Mouse (Mus musculus): ENCODE results near the gene Arhgap45. TPM values are rescaled to one million over a fixed set of nuclear protein-coding genes. Genes with fewer than 3 reads are reported as not detected.

The Arhgap45 gene
- polyA plus RNA-seq, 1 experiment from 2014 or later, result 5.1 TPM

- Histone ChIP-seq H3K4me3 (ENCODE audit: low read depth, low read length) (no peak overlapping the region), H3K4me2 (replicated peaks; ENCODE audit: low read depth, low read length) (no peak overlapping the region), H3K36me3 (ENCODE audit: control insufficient read depth, insufficient read depth, low read length) (peaks cover 40% of the 10 kb centered on the region), H3K9ac (replicated peaks; ENCODE audit: low read depth, low read length) (no peak overlapping the region), H3K4me1 (ENCODE audit: control insufficient read depth, insufficient read depth, low read length) (0 out of 2 replicates have a peak, but pooled peaks cover 3% of the 10 kb centered on the region), H3K27ac (ENCODE audit: low read length) (no peak overlapping the region), H3K27me3 (ENCODE audit: control insufficient read depth, insufficient read depth, low read length) (peaks cover 6% of the 10 kb centered on the region; the same call in 1 of the 2 replicates), H3K9me3 (ENCODE audit: control insufficient read depth, low read depth, low read length) (peaks cover 4% of the 10 kb centered on the region; the same call in 1 of the 2 replicates)
- ATAC-seq (ENCODE audit: insufficient number of reproducible peaks, insufficient read depth, low FRiP score, low read depth), result no peak
- WGBS, result 86% methylated on average over 8 of the region's 8 CpGs
These were observed 41.8 kb upstream of the Arhgap45 start for GRCm38 (mm10) chr10:79974668-79975067.

DNA sequence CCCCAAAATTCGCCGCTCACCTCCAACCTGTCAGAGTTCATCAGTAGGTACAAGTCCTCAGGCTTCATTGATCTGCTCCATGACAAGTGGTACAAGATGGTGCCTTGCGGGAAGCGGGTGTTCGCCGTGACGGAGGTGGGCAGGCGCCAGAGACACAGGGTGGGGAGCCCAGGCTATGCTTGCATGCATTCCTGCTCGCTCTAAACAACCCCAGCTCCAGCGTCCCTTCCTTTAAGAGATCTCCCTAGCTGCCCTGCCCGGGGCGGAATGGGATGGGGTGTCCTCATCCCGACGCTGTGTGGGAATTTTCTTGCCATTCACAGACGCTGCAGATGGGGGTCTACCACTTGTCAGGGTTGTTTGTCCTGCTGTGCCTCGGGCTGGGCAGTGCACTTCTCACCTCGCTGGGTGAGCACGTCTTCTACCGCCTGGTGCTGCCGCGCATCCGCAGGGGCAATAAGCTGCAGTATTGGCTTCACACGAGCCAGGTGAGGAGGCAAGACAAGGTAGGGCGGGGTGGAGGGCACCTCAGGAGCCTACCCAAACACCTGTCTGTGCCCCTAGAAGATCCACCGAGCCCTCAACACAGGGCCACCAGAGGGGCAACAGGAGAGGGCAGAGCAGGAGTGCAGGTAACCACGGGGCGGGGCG lies 40.3 kb upstream of the Arhgap45 start:
- no peak for ATAC-seq (ENCODE audit: insufficient number of reproducible peaks, insufficient read depth, low FRiP score, low read depth)
- H3K9me3 ChIP-seq (ENCODE audit: control insufficient read depth, low read depth, low read length), result peaks cover 4% of the 10 kb centered on the region; the same call in 1 of the 2 replicates
- no peak overlapping the region for H3K4me2 ChIP-seq (replicated peaks; ENCODE audit: low read depth, low read length)
- 85% methylated on average over 28 of the region's 28 CpGs for WGBS
- H3K4me3 ChIP-seq (ENCODE audit: low read depth, low read length), result no peak overlapping the region
- peaks cover 40% of the 10 kb centered on the region for H3K36me3 ChIP-seq (ENCODE audit: control insufficient read depth, insufficient read depth, low read length)
- no peak overlapping the region for H3K9ac ChIP-seq (replicated peaks; ENCODE audit: low read depth, low read length)
- no peaks in the 10 kb centered on the region for H3K4me1 ChIP-seq (ENCODE audit: control insufficient read depth, insufficient read depth, low read length)
- no peak overlapping the region for H3K27ac ChIP-seq (ENCODE audit: low read length)
- no peaks in the 10 kb centered on the region for H3K27me3 ChIP-seq (ENCODE audit: control insufficient read depth, insufficient read depth, low read length)

DNA sequence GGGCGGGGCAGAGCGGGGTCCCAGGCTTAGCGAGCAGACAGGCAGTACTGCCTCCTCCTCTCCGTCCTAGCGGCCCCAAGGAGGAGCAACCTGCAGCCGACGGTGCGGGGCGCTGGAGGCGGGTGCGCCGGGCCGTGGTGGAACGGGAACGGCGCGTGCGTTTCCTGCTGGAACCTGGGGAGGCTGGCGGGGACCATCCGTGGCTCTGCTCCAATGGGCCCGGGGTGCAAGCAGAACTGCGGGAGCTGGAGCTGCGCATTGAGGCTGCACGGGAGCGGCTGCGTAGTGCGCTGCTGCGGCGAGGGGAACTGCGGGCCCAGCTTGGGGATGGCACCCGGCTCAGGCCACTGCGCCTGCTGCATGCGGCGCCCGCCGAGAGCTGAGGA lies 39.7 kb upstream of the Arhgap45 start:
- Histone ChIP-seq H3K36me3 (ENCODE audit: control insufficient read depth, insufficient read depth, low read length) (peaks cover 40% of the 10 kb centered on the region), H3K27ac (ENCODE audit: low read length) (no peak overlapping the region), H3K27me3 (ENCODE audit: control insufficient read depth, insufficient read depth, low read length) (no peaks in the 10 kb centered on the region), H3K4me2 (replicated peaks; ENCODE audit: low read depth, low read length) (no peak overlapping the region), H3K4me3 (ENCODE audit: low read depth, low read length) (no peak overlapping the region), H3K4me1 (ENCODE audit: control insufficient read depth, insufficient read depth, low read length) (no peaks in the 10 kb centered on the region), H3K9me3 (ENCODE audit: control insufficient read depth, low read depth, low read length) (peaks cover 4% of the 10 kb centered on the region; the same call in 1 of the 2 replicates), H3K9ac (replicated peaks; ENCODE audit: low read depth, low read length) (no peak overlapping the region)
- 79% methylated on average over 36 of the region's 36 CpGs for WGBS
- ATAC-seq (ENCODE audit: insufficient number of reproducible peaks, insufficient read depth, low FRiP score, low read depth), result no peak

GRCm38 (mm10) chr10:79977324-79977723 lies 39.1 kb upstream of the Arhgap45 start:
- no peak overlapping the region for H3K4me2 ChIP-seq (replicated peaks; ENCODE audit: low read depth, low read length)
- H3K4me3 ChIP-seq (ENCODE audit: low read depth, low read length), result no peak overlapping the region
- no peak overlapping the region for H3K9ac ChIP-seq (replicated peaks; ENCODE audit: low read depth, low read length)
- H3K36me3 ChIP-seq (ENCODE audit: control insufficient read depth, insufficient read depth, low read length), result peaks cover 40% of the 10 kb centered on the region
- H3K27ac ChIP-seq (ENCODE audit: low read length), result no peak overlapping the region
- peaks cover 4% of the 10 kb centered on the region; the same call in 1 of the 2 replicates for H3K9me3 ChIP-seq (ENCODE audit: control insufficient read depth, low read depth, low read length)
- no peaks in the 10 kb centered on the region for H3K27me3 ChIP-seq (ENCODE audit: control insufficient read depth, insufficient read depth, low read length)
- WGBS, result 87% methylated on average over 27 of the region's 28 CpGs
- no peak for ATAC-seq (ENCODE audit: insufficient number of reproducible peaks, insufficient read depth, low FRiP score, low read depth)
- peaks cover under 1% of the 10 kb centered on the region; the same call in 1 of the 2 replicates for H3K4me1 ChIP-seq (ENCODE audit: control insufficient read depth, insufficient read depth, low read length)

- Histone ChIP-seq H3K27ac (ENCODE audit: low read length) (no peak overlapping the region), H3K9ac (replicated peaks; ENCODE audit: low read depth, low read length) (no peak overlapping the region), H3K9me3 (ENCODE audit: control insufficient read depth, low read depth, low read length) (peaks cover 4% of the 10 kb centered on the region; the same call in 1 of the 2 replicates), H3K4me2 (replicated peaks; ENCODE audit: low read depth, low read length) (no peak overlapping the region), H3K4me3 (ENCODE audit: low read depth, low read length) (no peak overlapping the region), H3K36me3 (ENCODE audit: control insufficient read depth, insufficient read depth, low read length) (peaks cover 40% of the 10 kb centered on the region), H3K4me1 (ENCODE audit: control insufficient read depth, insufficient read depth, low read length) (peaks cover 8% of the 10 kb centered on the region), H3K27me3 (ENCODE audit: control insufficient read depth, insufficient read depth, low read length) (no peaks in the 10 kb centered on the region)
- no peak for ATAC-seq (ENCODE audit: insufficient number of reproducible peaks, insufficient read depth, low FRiP score, low read depth)
- 95% methylated on average over 21 of the region's 21 CpGs for WGBS
These were observed 38.4 kb upstream of the Arhgap45 start for GRCm38 (mm10) chr10:79978061-79978460.

GRCm38 (mm10) chr10:79979401-79980155 lies 36.9 kb upstream of the Arhgap45 start:
- Histone ChIP-seq H3K36me3 (ENCODE audit: control insufficient read depth, insufficient read depth, low read length) (peaks cover 40% of the 10 kb centered on the region), H3K9me3 (ENCODE audit: control insufficient read depth, low read depth, low read length) (peaks cover 4% of the 10 kb centered on the region; the same call in 1 of the 2 replicates), H3K4me3 (ENCODE audit: low read depth, low read length) (no peak overlapping the region), H3K4me1 (ENCODE audit: control insufficient read depth, insufficient read depth, low read length) (peaks cover 11% of the 10 kb centered on the region), H3K27me3 (ENCODE audit: control insufficient read depth, insufficient read depth, low read length) (no peaks in the 10 kb centered on the region), H3K4me2 (replicated peaks; ENCODE audit: low read depth, low read length) (no peak overlapping the region), H3K27ac (ENCODE audit: low read length) (no peak overlapping the region), H3K9ac (replicated peaks; ENCODE audit: low read depth, low read length) (no peak overlapping the region)
- WGBS, result 93% methylated on average over 22 of the region's 22 CpGs
- no peak for ATAC-seq (ENCODE audit: insufficient number of reproducible peaks, insufficient read depth, low FRiP score, low read depth)

DNA sequence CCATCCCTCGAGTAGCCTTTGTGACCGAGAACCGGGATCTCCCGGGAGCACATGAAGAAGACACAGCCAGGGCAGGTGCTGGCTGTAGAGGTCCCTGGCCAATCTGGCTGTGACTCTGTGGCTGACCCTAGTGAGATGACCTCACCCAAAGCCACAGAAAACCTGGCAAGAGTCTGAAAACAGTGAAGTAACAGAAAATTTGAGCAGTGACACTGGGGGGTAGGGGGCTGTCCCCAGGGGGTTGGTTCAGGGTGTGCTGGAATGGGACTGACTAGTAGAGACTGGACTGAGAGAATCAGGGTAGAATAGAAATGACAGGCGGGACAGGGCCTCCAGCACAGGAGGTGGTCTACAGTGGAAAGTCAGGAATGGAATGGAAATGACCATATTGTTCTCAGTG lies 33.2 kb upstream of the Arhgap45 start:
- no peak for ATAC-seq (ENCODE audit: insufficient number of reproducible peaks, insufficient read depth, low FRiP score, low read depth)
- Histone ChIP-seq H3K4me3 (ENCODE audit: low read depth, low read length) (peak overlapping the region; percentile 75), H3K4me1 (ENCODE audit: control insufficient read depth, insufficient read depth, low read length) (peaks cover 29% of the 10 kb centered on the region), H3K4me2 (replicated peaks; ENCODE audit: low read depth, low read length) (peak overlapping the region; percentile 74), H3K9me3 (ENCODE audit: control insufficient read depth, low read depth, low read length) (no peaks in the 10 kb centered on the region), H3K36me3 (ENCODE audit: control insufficient read depth, insufficient read depth, low read length) (peaks cover 13% of the 10 kb centered on the region), H3K27me3 (ENCODE audit: control insufficient read depth, insufficient read depth, low read length) (no peaks in the 10 kb centered on the region), H3K9ac (replicated peaks; ENCODE audit: low read depth, low read length) (peak overlapping the region; percentile 96; the same call in 1 of the 2 replicates), H3K27ac (ENCODE audit: low read length) (no peak overlapping the region; the same call in 1 of the 2 replicates)
- 72% methylated on average over 5 of the region's 5 CpGs for WGBS

DNA sequence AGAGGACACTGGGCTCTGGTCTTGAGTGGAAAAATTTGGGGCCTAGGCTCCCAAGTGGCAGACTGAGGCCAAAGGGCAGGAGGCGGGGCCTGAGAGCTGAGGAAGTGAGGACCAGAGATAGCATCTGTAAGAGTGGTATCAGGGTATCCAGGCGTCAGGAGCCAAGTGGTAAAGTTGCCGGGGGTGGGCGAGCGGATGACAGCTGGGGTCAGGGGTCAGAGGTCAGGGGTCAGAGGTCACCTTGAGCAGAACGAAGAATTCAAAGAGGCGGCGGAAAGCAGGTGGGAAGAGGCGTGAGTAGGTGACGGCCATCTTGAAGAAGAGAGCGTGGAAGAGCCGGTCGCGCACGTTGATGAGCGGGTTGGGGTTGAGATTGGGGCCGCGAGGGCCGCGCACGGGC lies 32.8 kb upstream of the Arhgap45 start:
- H3K36me3 ChIP-seq (ENCODE audit: control insufficient read depth, insufficient read depth, low read length), result peaks cover 8% of the 10 kb centered on the region
- H3K4me3 ChIP-seq (ENCODE audit: low read depth, low read length), result peak overlapping the region; percentile 75
- H3K27ac ChIP-seq (ENCODE audit: low read length), result peak overlapping the region; percentile 98
- no peak for ATAC-seq (ENCODE audit: insufficient number of reproducible peaks, insufficient read depth, low FRiP score, low read depth)
- peak overlapping the region; percentile 74 for H3K4me2 ChIP-seq (replicated peaks; ENCODE audit: low read depth, low read length)
- H3K9ac ChIP-seq (replicated peaks; ENCODE audit: low read depth, low read length), result peak overlapping the region; percentile 96
- no peaks in the 10 kb centered on the region for H3K9me3 ChIP-seq (ENCODE audit: control insufficient read depth, low read depth, low read length)
- WGBS, result under 1% methylated on average over 21 of the region's 21 CpGs
- peaks cover 29% of the 10 kb centered on the region for H3K4me1 ChIP-seq (ENCODE audit: control insufficient read depth, insufficient read depth, low read length)
- no peaks in the 10 kb centered on the region for H3K27me3 ChIP-seq (ENCODE audit: control insufficient read depth, insufficient read depth, low read length)

Data from stomach, embryonic 14.5 days (tissue).